Mouse (Mus musculus) liver, embryonic 14.5 days (tissue): ENCODE measurements at regions not wholly inside any gene's neighbourhood (a gene's known extent, or its start where the extent isn't known, plus 50 kb on each side); places are given as distances from the start of the nearest gene placed in this dataset.

Experiments
- ATAC-seq: fragments of 200-750 bp; cut with Nextera tagmentation; 2 replicates; pipeline ENCODE4 v1.8.0; 2017; ENCODE audit warnings: moderate number of reproducible peaks, mild to moderate bottlenecking, moderate library complexity; ENCODE audit not compliant: insufficient read depth
- DNase-seq, 3 experiments: peaks; one replicate each; pipeline ENCODE4 v3.0.0-alpha.2; 2012 to 2013; ENCODE audit warnings: low read depth in 3 of 3, low spot score in 3 of 3
- H3K27ac ChIP-seq: fragments of 300-500 bp; sonication (generic); 2 replicates; pipeline ENCODE4 v1.5.1; 2014; ENCODE audit warnings: moderate library complexity, mild to moderate bottlenecking, control low read depth, inconsistent platforms
- H3K27me3 ChIP-seq: fragments of 300-500 bp; sonication (generic); 2 replicates; pipeline ENCODE4 v1.6.1; 2014; ENCODE audit warnings: mild to moderate bottlenecking, low read length, moderate library complexity; ENCODE audit not compliant: control insufficient read depth, insufficient read depth
- H3K36me3 ChIP-seq: fragments of 300-500 bp; sonication (generic); replicated peaks from 2 replicates; pipeline ENCODE4 v1.6.1; 2014; ENCODE audit warnings: low read depth; ENCODE audit not compliant: control insufficient read depth, insufficient read depth
- H3K4me1 ChIP-seq, 2 experiments: fragments of 200-500 bp in 1 of 2; fragments of 300-500 bp in 1 of 2; sonication (generic) in 1 of 2; replicated peaks; 2 replicates each; pipeline ENCODE4 v1.6.1; 2012 to 2014; ENCODE audit warnings: antibody characterized with exemption in 1 of 2, inconsistent platforms in 1 of 2, low read length in 1 of 2; ENCODE audit not compliant: control insufficient read depth in 2 of 2, insufficient read depth in 2 of 2
- H3K4me2 ChIP-seq: fragments of 300-500 bp; sonication (generic); 2 replicates; pipeline ENCODE4 v1.6.1; 2014; ENCODE audit warnings: low read depth, mild to moderate bottlenecking, control low read depth, moderate library complexity
- H3K4me3 ChIP-seq, 2 experiments: fragments of 200-500 bp in 1 of 2; fragments of 300-500 bp in 1 of 2; sonication (generic) in 1 of 2; 2 replicates each; pipeline ENCODE4 v1.5.1; 2012 to 2014; ENCODE audit warnings: low read depth in 2 of 2, low read length in 2 of 2, mild to moderate bottlenecking in 2 of 2, control low read depth in 1 of 2, inconsistent platforms in 1 of 2, moderate library complexity in 1 of 2; ENCODE audit not compliant: insufficient read depth in 1 of 2
- H3K9ac ChIP-seq: fragments of 300-500 bp; sonication (generic); replicated peaks from 2 replicates; pipeline ENCODE4 v1.6.1; 2014; ENCODE audit warnings: mild to moderate bottlenecking, control low read depth, moderate library complexity
- H3K9me3 ChIP-seq: fragments of 300-500 bp; sonication (generic); 2 replicates; pipeline ENCODE4 v1.6.1; 2016; ENCODE audit warnings: low read length, mixed read lengths; ENCODE audit not compliant: control insufficient read depth
- CTCF ChIP-seq: IDR thresholded peaks from 2 replicates; pipeline ENCODE4 v1.5.1; 2016; ENCODE audit warnings: antibody characterized with exemption, low read depth, control low read depth
- EP300 ChIP-seq: IDR thresholded peaks from 2 replicates; pipeline ENCODE4 v1.6.1; 2016; ENCODE audit warnings: antibody characterized with exemption, low read depth
- WGBS: fragments of 180-500 bp; shearing (Covaris S2); extraction: QIAGEN DNeasy Blood & Tissue Kit; methylation state at CpG from one replicate; pipeline ENCODE4 v1.1.7; 2014; ENCODE audit not compliant: insufficient replicate concordance; 5-methylcytosine and 5-hydroxymethylcytosine counted together

GRCm38 (mm10) chr1:119163846-119164245, 110.4 kb upstream of the Gli2 start:
- H3K9me3 ChIP-seq = no peaks in the 10 kb centered on the region
- no peak for DNase-seq
- no peaks in the 10 kb centered on the region for H3K4me1 ChIP-seq
- no peak overlapping the region for H3K4me3 ChIP-seq
- H3K4me2 ChIP-seq = no peak overlapping the region
- no peaks in the 10 kb centered on the region for H3K27me3 ChIP-seq
- no peak overlapping the region for H3K9ac ChIP-seq
- no peak overlapping the region for H3K27ac ChIP-seq
- no peaks in the 10 kb centered on the region for H3K36me3 ChIP-seq
- no peak for TF ChIP-seq CTCF
- no peak for TF ChIP-seq EP300
- no peak for ATAC-seq

- ATAC-seq (no peak), DNase-seq (no peak)
- Histone ChIP-seq H3K4me1 (no peaks in the 10 kb centered on the region), H3K9ac (no peak overlapping the region), H3K4me3 (no peak overlapping the region), H3K9me3 (no peaks in the 10 kb centered on the region), H3K36me3 (no peaks in the 10 kb centered on the region), H3K27ac (no peak overlapping the region), H3K27me3 (no peaks in the 10 kb centered on the region), H3K4me2 (no peak overlapping the region)
- 57% methylated on average over 7 of the region's 7 CpGs for WGBS
- no peak for TF ChIP-seq EP300
- no peak for TF ChIP-seq CTCF
Observed at GRCm38 (mm10) chr1:119163114-119163740, 109.8 kb upstream of the Gli2 start.

- WGBS = 38% methylated on average over 3 of the region's 3 CpGs
- no peak overlapping the region for H3K4me2 ChIP-seq
- ATAC-seq (no peak), DNase-seq (no peak)
- H3K9ac ChIP-seq = no peak overlapping the region
- no peak overlapping the region for H3K27ac ChIP-seq
- H3K27me3 ChIP-seq = no peaks in the 10 kb centered on the region
- H3K9me3 ChIP-seq = no peaks in the 10 kb centered on the region
- no peaks in the 10 kb centered on the region for H3K36me3 ChIP-seq
- no peak overlapping the region for H3K4me3 ChIP-seq
- no peaks in the 10 kb centered on the region for H3K4me1 ChIP-seq
- TF ChIP-seq CTCF (no peak), EP300 (no peak)
Observed at GRCm38 (mm10) chr1:119161751-119162150, 108.3 kb upstream of the Gli2 start.

- Histone ChIP-seq H3K4me2 (no peak overlapping the region), H3K36me3 (no peaks in the 10 kb centered on the region), H3K4me3 (no peak overlapping the region), H3K9ac (no peak overlapping the region), H3K4me1 (no peaks in the 10 kb centered on the region), H3K27me3 (no peaks in the 10 kb centered on the region), H3K9me3 (no peaks in the 10 kb centered on the region), H3K27ac (no peak overlapping the region)
- TF ChIP-seq CTCF (peak; percentile 33; the same call in 1 of the 2 replicates), EP300 (no peak)
- no peak for DNase-seq
- ATAC-seq = no peak
- WGBS = 44% methylated on average over 1 of the region's 1 CpGs
Observed at GRCm38 (mm10) chr1:119160354-119160753, 106.9 kb upstream of the Gli2 start.

- Histone ChIP-seq H3K36me3 (no peaks in the 10 kb centered on the region), H3K27ac (no peak overlapping the region), H3K27me3 (no peaks in the 10 kb centered on the region), H3K9me3 (no peaks in the 10 kb centered on the region), H3K4me2 (no peak overlapping the region), H3K9ac (no peak overlapping the region), H3K4me1 (no peaks in the 10 kb centered on the region), H3K4me3 (no peak overlapping the region)
- DNase-seq = no peak
- no peak for ATAC-seq
- TF ChIP-seq EP300 = no peak
- TF ChIP-seq CTCF = no peak
- 63% methylated on average over 4 of the region's 4 CpGs for WGBS
Observed at GRCm38 (mm10) chr1:119157171-119157700, 103.8 kb upstream of the Gli2 start.
